Mouse (Mus musculus): ENCODE measurements around the gene Pusl1.

Pusl1 gene

DNA sequence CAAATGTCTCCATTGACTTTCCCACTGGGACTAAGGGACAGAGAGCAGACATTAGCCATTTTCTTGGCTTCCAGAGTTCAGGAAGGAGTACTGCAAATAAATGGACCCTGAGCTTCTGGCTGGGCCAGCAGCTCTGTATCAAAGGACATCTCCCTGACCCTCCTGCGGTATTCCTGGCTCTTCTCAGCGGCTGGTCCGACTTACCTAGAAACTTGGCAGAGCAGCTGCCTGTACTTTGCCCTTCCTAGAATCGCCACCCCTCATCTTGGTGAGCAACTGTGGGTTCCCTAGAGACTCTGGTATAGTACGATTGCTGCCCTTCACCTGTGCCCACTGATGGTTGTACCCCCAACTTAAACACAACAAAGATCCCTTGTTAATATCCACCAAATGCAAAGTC, 48.4 kb downstream of the Pusl1 start:
- DNase-seq (ENCODE audit: low read depth, low spot score) = no peak

DNA sequence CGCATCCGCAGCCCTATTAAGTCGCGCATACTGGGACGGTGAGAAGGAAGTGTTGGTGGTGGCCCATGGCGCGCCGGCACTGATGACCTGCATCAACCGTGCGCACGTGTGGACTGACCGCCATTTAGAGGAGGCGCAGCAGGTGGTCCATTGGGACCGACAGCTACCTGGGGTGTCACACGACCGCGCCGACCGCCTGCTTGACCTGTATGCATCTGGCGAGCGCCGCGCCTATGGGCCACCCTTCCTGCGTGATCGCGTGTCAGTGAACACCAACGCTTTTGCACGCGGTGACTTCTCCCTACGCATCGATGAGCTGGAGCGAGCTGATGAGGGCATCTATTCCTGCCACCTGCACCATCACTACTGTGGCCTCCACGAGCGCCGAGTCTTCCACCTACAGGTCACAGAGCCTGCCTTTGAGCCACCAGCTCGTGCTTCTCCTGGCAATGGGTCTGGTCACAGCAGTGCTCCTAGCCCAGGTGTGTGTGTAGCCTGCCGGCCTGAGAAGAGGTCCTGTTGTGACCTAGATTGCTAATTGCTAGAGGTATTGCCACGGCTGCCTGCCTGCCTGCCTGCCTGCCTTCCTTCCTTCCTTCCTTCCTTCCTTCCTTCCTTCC, 49.8 kb downstream of the Pusl1 start:
- no peak for DNase-seq (ENCODE audit: low read depth, low spot score)

DNA sequence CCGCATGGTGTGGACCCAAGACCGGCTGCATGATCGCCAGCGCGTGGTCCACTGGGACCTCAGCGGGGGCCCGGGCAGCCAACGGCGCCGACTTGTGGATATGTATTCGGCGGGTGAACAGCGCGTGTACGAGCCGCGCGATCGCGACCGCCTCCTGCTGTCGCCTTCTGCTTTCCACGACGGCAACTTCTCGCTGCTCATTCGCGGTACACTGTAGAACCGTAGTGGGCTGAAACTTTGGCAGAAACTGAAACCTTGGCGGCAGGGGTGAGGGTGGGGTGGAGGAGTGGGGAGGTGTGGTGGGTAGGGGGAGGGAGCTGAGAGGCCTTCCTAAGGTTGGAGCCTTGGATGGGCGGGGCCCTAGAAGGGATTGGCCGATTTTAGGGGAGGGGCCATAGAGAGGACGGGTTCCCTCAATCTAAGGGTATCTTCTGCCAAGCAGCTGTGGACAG, 50.6 kb downstream of the Pusl1 start:
- DNase-seq (ENCODE audit: low read depth, low spot score) = peak; percentile 66

DNA sequence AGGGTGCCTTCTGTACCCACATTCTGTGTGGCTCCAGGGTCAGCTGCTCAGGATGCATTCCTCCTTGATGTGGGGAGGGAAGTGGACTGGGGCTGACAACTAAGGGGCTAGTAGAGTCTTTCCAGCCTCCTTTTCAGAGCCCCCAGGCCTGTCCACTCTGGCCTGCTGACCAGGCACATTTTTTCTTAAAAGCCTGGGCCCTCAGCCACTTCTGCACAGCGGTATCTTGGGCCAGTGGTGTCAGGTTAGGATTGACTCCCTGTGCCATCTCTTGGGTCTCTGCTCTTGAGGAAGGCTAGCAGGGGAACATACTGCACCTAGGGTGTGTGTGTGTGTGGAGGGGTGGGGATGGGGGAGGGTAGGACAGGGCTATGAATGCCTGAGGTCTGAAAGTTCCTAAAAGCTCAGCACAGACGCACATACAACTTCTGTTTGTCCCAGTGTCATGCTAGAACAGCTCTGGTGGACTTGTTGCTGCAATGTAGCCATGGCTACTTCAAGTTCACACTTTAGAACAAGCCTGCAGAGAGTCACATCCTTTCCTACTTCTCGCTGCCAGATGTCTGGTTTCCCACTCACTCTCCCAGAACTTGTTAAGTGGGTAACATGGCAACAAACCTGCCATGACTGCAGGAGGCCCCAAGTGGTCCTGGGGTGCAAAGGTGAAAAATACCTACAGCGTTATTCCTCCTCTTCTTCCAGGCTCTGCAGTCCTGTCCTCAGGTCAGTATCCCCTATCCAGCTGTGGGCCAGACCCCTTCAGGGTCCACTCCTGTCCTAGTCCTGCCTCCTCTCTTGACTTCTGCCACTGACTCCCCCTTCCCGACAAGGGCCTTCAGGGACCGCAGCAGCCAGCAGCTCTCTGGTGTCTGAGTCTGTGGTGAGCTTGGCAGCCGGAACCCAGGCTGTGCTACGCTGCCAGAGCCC, 51.2 kb downstream of the Pusl1 start:
- no peak for DNase-seq (ENCODE audit: low read depth, low spot score)

DNA sequence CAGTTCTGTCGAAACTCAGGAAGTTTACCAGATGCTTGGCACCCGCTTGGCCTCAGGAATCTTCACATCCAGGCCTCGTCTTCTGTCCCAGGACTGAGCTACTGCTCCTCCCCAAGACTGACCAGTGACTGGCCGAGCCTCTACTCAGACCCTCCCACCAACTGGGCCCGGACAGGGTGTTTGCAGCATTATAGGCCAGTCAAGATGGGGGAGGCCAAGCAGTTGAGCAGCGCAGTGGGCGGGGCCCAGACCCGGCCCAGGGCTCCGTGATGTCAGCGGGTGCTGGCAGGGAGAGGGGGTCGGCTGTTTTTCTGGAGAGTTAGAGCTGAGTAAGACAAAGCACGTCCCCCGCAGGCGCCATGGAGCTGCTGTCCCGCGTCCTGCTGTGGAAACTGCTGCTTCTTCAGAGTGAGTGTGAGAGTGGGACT, 52.1 kb downstream of the Pusl1 start, which contains the start of gene Mxra8:
TSS of gene Mxra8 (plus strand) at position 198 of the 428 bp plus-strand sequence.
- DNase-seq (ENCODE audit: low read depth, low spot score) = no peak

DNA sequence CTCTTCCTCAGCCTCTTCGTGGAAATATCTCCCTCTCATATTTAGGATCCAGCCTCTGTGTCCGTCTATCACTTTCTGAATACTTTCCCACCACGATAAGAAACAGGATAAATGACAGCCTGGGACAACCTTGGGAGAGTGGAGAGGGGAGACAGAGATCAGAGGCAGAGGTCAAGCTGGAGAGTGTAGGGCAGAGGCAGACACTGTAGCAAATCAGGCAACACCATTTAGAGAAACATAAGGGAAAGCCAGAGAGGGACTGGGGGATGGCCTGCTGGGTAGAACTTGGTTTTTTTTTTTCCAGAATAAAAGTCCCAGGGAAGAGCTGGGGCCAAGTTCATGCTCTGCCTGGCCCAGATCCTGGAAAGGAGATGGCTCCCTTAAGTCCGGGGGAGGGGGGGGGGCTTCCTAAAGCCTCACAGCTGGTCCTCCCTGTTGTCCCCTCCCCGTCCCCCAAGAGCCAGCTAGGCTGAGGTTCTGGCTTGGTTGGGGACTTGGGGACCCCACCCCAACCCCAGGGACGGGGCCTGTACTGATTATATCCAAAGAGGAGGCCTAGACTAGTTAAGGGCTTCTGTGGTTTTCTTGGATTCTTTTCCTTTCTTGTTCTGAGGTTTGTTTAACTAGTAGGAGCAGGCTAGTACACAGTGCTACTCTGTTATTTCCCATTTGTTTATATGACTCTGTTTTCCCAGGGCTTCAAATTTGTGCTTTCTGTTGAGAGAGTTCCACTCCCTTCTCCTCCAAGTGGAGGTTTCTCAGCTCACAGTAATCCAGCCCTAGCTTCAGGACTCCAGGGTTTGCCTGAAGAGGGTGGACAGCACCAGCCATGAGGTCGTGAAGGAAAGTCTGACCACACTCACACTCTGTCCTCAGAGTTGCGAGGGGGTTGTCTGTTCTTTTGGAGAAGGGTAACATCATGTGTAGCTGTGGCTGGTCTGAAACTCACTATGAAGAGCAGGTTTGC, 53.1 kb downstream of the Pusl1 start:
- DNase-seq (ENCODE audit: low read depth, low spot score) = no peak

All from WW6 (cell line).